In genomic region chr5:135957207-135957974, GRCm38 (mm10) we compare ENCODE assay signal across 7 mouse cellular contexts. TPM values are rescaled to one million over a fixed set of nuclear protein-coding genes. Genes with fewer than 3 reads are reported as not detected.
DNase-seq lines count a peak whose midpoint lies in the region; ATAC-seq lines count a peak whose summit lies in the region.

No protein-coding gene starts in this region.

- peak overlapping the region; percentile 28 for H3K4me3 ChIP-seq in embryonic facial prominence, embryonic 12.5 days
- H3K4me3 ChIP-seq in limb, embryonic 11.5 days (ENCODE audit: low read depth, low read length), result peak overlapping the region; percentile 20; the same call in 1 of the 2 replicates
- peak overlapping the region; percentile 29 for H3K4me3 ChIP-seq in midbrain, embryonic 14.5 days (replicated peaks; ENCODE audit: low read depth, low read length)

- peak; percentile 89 for DNase-seq in adrenal gland, postnatal 25 days
- DNase-seq in heart, adult 11 months, result peak; percentile 100
- peak; percentile 91 for DNase-seq in kidney, adult 18-20 months
- peak; percentile 94 for DNase-seq in limb, embryonic 11.5 days (ENCODE audit: low spot score)
- peak; percentile 96 for DNase-seq in midbrain, embryonic 14.5 days
- peak; percentile 78 to 89 for DNase-seq in spleen, adult 18-20 months

- H3K9me3 ChIP-seq in embryonic facial prominence, embryonic 12.5 days, result no peaks in the 10 kb centered on the region
- H3K9me3 ChIP-seq in limb, embryonic 11.5 days (ENCODE audit: control insufficient read depth, low read length), result no peaks in the 10 kb centered on the region
- H3K9me3 ChIP-seq in midbrain, embryonic 14.5 days (ENCODE audit: control insufficient read depth, low read length), result no peaks in the 10 kb centered on the region

- ATAC-seq in embryonic facial prominence, embryonic 12.5 days (ENCODE audit: insufficient number of reproducible peaks, insufficient read depth, low FRiP score, low TSS enrichment), result peak; percentile 62
- peak; percentile 80 for ATAC-seq in limb, embryonic 11.5 days (ENCODE audit: insufficient number of reproducible peaks, low FRiP score, low TSS enrichment, low read depth)
- ATAC-seq in midbrain, embryonic 14.5 days (ENCODE audit: low FRiP score, low TSS enrichment), result peak; percentile 84

- WGBS in embryonic facial prominence, embryonic 12.5 days, result 7% methylated on average over 28 of the region's 28 CpGs
- 8% methylated on average over 28 of the region's 28 CpGs for WGBS in limb, embryonic 11.5 days
- WGBS in midbrain, embryonic 14.5 days, result 8% methylated on average over 28 of the region's 28 CpGs

- H3K4me1 ChIP-seq in embryonic facial prominence, embryonic 12.5 days, result no peaks in the 10 kb centered on the region
- H3K4me1 ChIP-seq in limb, embryonic 11.5 days (ENCODE audit: control insufficient read depth, insufficient read depth, low read length), result peaks cover 4% of the 10 kb centered on the region; the same call in 1 of the 2 replicates
- peaks cover 10% of the 10 kb centered on the region for H3K4me1 ChIP-seq in midbrain, embryonic 14.5 days (ENCODE audit: control insufficient read depth, insufficient read depth, low read length)

- no peaks in the 10 kb centered on the region for H3K36me3 ChIP-seq in embryonic facial prominence, embryonic 12.5 days
- no peaks in the 10 kb centered on the region for H3K36me3 ChIP-seq in limb, embryonic 11.5 days (ENCODE audit: control insufficient read depth, insufficient read depth, low read length)
- no peaks in the 10 kb centered on the region for H3K36me3 ChIP-seq in midbrain, embryonic 14.5 days (ENCODE audit: control insufficient read depth, insufficient read depth, low read length)

- H3K9ac ChIP-seq in embryonic facial prominence, embryonic 12.5 days, result peak overlapping the region; percentile 20; the same call in 1 of the 2 replicates
- peak overlapping the region; percentile 34; the same call in 1 of the 2 replicates for H3K9ac ChIP-seq in limb, embryonic 11.5 days (ENCODE audit: low read length)
- H3K9ac ChIP-seq in midbrain, embryonic 14.5 days (replicated peaks; ENCODE audit: low read length), result peak overlapping the region; percentile 30; the same call in 1 of the 2 replicates

- no peaks in the 10 kb centered on the region for H3K27me3 ChIP-seq in embryonic facial prominence, embryonic 12.5 days
- no peaks in the 10 kb centered on the region for H3K27me3 ChIP-seq in limb, embryonic 11.5 days (ENCODE audit: control insufficient read depth, insufficient read depth, low read length)
- no peaks in the 10 kb centered on the region for H3K27me3 ChIP-seq in midbrain, embryonic 14.5 days (ENCODE audit: control insufficient read depth, insufficient read depth, low read length)

- H3K27ac ChIP-seq in embryonic facial prominence, embryonic 12.5 days, result peak overlapping the region; percentile 84
- peak overlapping the region; percentile 71 for H3K27ac ChIP-seq in limb, embryonic 11.5 days (replicated peaks; ENCODE audit: low read depth, low read length)
- H3K27ac ChIP-seq in midbrain, embryonic 14.5 days (replicated peaks; ENCODE audit: low read depth, low read length), result peak overlapping the region; percentile 85

- peak overlapping the region; percentile 45 for H3K4me2 ChIP-seq in embryonic facial prominence, embryonic 12.5 days (replicated peaks)
- H3K4me2 ChIP-seq in limb, embryonic 11.5 days (ENCODE audit: low read depth, severe bottlenecking), result peak overlapping the region; percentile 41; the same call in 1 of the 2 replicates
- H3K4me2 ChIP-seq in midbrain, embryonic 14.5 days (ENCODE audit: low read length), result peak overlapping the region; percentile 53

RNA-seq across cellular contexts. Expression of gene Ssc4d, which starts 16.9 kb away (rescaled TPM):
- total RNA-seq in adrenal gland, postnatal 25 days (2021), result 4.3 and 7.9 TPM in 2 replicates
- polyA plus RNA-seq in embryonic facial prominence, embryonic 12.5 days (2016; fragmentation: Nextera tagmentation; extraction: Ambion mirVana), result 4.7 and 5.1 TPM in 2 replicates
- polyA plus RNA-seq in limb, embryonic 11.5 days (2014; fragmentation: Nextera tagmentation; extraction: Ambion mirVana), result 4.6 and 5.7 TPM in 2 replicates
- polyA plus RNA-seq in midbrain, embryonic 14.5 days (2014; fragmentation: Nextera tagmentation; extraction: Ambion mirVana), result 1.4 and 1.9 TPM in 2 replicates

RNA-seq across cellular contexts. Expression of gene Zp3, which starts 22.5 kb away (rescaled TPM):
- not detected in 2 replicates for total RNA-seq in adrenal gland, postnatal 25 days (2021)
- polyA plus RNA-seq in embryonic facial prominence, embryonic 12.5 days (2016; fragmentation: Nextera tagmentation; extraction: Ambion mirVana), result 0.12 TPM in 1 of 2 replicates, not detected in the other
- polyA plus RNA-seq in limb, embryonic 11.5 days (2014; fragmentation: Nextera tagmentation; extraction: Ambion mirVana), result not detected in 2 replicates
- 0.16 TPM in 1 of 2 replicates, not detected in the other for polyA plus RNA-seq in midbrain, embryonic 14.5 days (2014; fragmentation: Nextera tagmentation; extraction: Ambion mirVana)

RNA-seq across cellular contexts. Expression of gene Ywhag, which starts 23.0 kb away (rescaled TPM):
- 477 and 524 TPM in 2 replicates for total RNA-seq in adrenal gland, postnatal 25 days (2021)
- 221 and 228 TPM in 2 replicates for polyA plus RNA-seq in embryonic facial prominence, embryonic 12.5 days (2016; fragmentation: Nextera tagmentation; extraction: Ambion mirVana)
- 98.2 and 105 TPM in 2 replicates for polyA plus RNA-seq in limb, embryonic 11.5 days (2014; fragmentation: Nextera tagmentation; extraction: Ambion mirVana)
- polyA plus RNA-seq in midbrain, embryonic 14.5 days (2014; fragmentation: Nextera tagmentation; extraction: Ambion mirVana), result 420 and 582 TPM in 2 replicates

RNA-seq across cellular contexts. Expression of gene Dtx2, which starts 37.2 kb away (rescaled TPM):
- 12.4 and 13.4 TPM in 2 replicates for total RNA-seq in adrenal gland, postnatal 25 days (2021)
- 33.8 and 38.9 TPM in 2 replicates for polyA plus RNA-seq in embryonic facial prominence, embryonic 12.5 days (2016; fragmentation: Nextera tagmentation; extraction: Ambion mirVana)
- polyA plus RNA-seq in limb, embryonic 11.5 days (2014; fragmentation: Nextera tagmentation; extraction: Ambion mirVana), result 32.3 and 33.8 TPM in 2 replicates
- polyA plus RNA-seq in midbrain, embryonic 14.5 days (2014; fragmentation: Nextera tagmentation; extraction: Ambion mirVana), result 23.0 and 24.0 TPM in 2 replicates

Comparison
In these comparisons a context has a peak if more than half of its experiments do, and no peak if none do; other contexts are left out.
1. Peak in every context shown above with its lines: DNase-seq, ATAC-seq, H3K4me3 ChIP-seq and H3K27ac ChIP-seq.